Mouse (Mus musculus) lung, adult 2 months (tissue): ENCODE results near the gene Fez1. TPM values are rescaled to one million over a fixed set of nuclear protein-coding genes. Genes with fewer than 3 reads are reported as not detected.

Source experiments
- DNase-seq: peaks from one replicate; pipeline ENCODE4 v3.0.0; 2022
- H3K4me1 ChIP-seq: fragments of 200-500 bp; 2 replicates; pipeline ENCODE4 v1.6.1; 2011; ENCODE audit warnings: low read length; ENCODE audit not compliant: control insufficient read depth, insufficient read depth
- H3K4me3 ChIP-seq: fragments of 200-500 bp; replicated peaks from 2 replicates; pipeline ENCODE3; 2011; ENCODE audit warnings: low read depth, mild to moderate bottlenecking, control low read depth, low read length; ENCODE audit errors: extremely low read depth
- CTCF ChIP-seq: fragments of 200-500 bp; IDR thresholded peaks from 2 replicates; pipeline ENCODE4 v1.5.1; 2011; ENCODE audit warnings: mild to moderate bottlenecking, low read length, control low read depth; ENCODE audit not compliant: insufficient read depth
- POLR2A ChIP-seq: fragments of 200-500 bp; IDR thresholded peaks from 2 replicates; pipeline ENCODE4 v1.6.1; 2011; ENCODE audit warnings: low read depth, mild to moderate bottlenecking, control low read depth, low read length, borderline replicate concordance; ENCODE audit errors: extremely low read depth
- WGBS: fragments of 180-500 bp; shearing (Covaris S2); methylation state at CpG from one replicate; pipeline ENCODE4 v1.1.7; 2018; 5-methylcytosine and 5-hydroxymethylcytosine counted together
- polyA plus RNA-seq: library from polyadenylated mRNA; depleted of rRNA; stranded (reverse); fragments of >200 nt; gene quantifications from 2 replicates; pipeline ENCODE4 v1.2.3, GENCODE M21; 2012

The Fez1 gene
- polyA plus RNA-seq, 1 experiment, result 1.3 TPM

DNA sequence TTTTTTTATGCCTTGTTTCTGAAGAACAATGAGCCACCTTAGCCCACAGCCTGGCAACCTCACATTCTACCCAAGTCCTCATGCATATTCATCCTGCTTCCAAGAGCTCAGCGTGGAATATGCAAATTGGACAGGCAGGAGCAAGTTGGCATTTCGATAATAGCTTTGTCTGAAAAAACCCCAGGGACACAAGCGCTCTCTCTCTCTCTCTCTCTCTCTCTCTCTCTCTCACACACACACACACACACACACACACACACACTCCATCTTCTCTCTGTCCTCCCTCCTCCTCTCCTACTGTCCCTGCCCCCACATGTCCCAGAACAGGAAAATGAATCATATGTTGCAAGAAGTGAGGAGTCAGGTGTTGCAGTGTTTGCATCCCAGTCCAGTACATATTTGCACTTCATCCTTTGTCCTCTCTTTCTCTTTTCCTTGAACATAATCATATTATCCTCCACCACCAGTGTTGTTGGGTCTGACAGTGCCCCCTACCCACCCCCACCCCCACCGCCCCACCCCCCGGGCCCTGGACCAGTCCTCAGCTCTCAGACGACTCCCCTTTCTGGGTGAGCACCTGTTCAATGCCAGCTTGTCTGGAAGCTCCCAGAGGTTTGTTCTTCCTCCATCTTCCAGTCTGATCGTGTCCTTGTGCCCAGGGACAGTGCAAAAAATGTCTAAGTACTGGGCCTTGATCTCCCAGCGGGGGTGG, 60.5 kb downstream of the Fez1 start:
- DNase-seq, result no peak
- 49% methylated on average over 8 of the region's 8 CpGs for WGBS
- no peak for TF ChIP-seq CTCF
- no peak for TF ChIP-seq POLR2A
- Histone ChIP-seq H3K4me1 (no peaks in the 10 kb centered on the region), H3K4me3 (no peak overlapping the region)

- no peak for DNase-seq
- TF ChIP-seq POLR2A (no peak), CTCF (no peak)
- H3K4me3 ChIP-seq, result no peak overlapping the region
- WGBS, result 44% methylated on average over 3 of the region's 3 CpGs
- no peaks in the 10 kb centered on the region for H3K4me1 ChIP-seq
Observed at GRCm38 (mm10) chr9:36883569-36883968, 61.9 kb downstream of the Fez1 start.

- 48% methylated on average over 3 of the region's 3 CpGs for WGBS
- H3K4me1 ChIP-seq, result no peaks in the 10 kb centered on the region
- no peak for DNase-seq
- H3K4me3 ChIP-seq, result no peak overlapping the region
- TF ChIP-seq CTCF (no peak), POLR2A (no peak)
Observed at GRCm38 (mm10) chr9:36885237-36885636, 63.6 kb downstream of the Fez1 start.

DNA sequence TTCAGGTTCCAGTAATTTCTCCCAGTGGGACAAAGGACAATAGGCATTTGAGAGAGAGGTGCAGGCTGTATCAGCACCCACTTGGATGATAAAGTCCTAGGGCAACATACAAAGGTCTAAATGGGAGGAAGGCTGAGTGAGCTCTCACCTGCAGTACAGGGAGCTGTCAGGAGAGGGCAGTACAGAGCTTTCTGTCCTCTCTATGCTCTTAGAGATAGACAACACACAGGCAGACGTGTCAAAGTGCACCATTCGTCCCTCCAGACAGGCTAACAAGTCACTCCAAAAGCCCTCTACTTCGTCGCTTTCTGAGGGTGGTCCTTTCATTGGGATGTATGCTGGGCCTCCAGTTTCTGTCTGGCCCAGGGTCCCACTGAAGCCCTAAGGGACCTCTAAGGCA, 68.9 kb downstream of the Fez1 start:
- Histone ChIP-seq H3K4me1 (no peaks in the 10 kb centered on the region), H3K4me3 (no peak overlapping the region)
- DNase-seq, result peak; percentile 39
- WGBS, result 29% methylated on average over 4 of the region's 4 CpGs
- no peak for TF ChIP-seq POLR2A
- TF ChIP-seq CTCF, result peak; percentile 65

DNA sequence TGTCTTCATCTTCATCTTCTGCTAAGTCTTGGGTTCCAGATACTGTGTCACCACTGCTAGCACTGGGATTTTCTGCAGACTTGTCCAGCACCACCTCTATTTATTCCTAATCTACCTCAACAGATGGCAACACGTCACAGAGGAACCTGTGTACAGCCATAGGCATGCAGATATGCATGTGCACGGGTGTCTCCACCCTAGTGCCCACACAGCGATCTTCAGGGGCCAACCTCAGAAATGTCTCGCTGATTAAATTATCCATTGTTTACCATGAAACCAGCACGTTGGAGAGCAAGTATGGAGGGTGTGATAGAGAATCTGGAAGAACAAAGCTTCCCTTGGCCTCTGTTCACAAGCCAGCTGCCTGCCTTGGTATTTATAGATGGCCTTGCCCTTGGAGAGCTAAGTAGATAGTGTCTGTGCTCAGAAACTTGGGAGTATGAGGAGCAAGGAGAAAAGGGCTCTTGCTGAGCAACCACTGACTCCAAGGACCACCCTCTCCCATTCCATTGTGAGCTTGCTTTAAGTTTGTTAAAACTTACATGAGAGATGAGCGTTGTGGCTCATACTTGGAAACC, 71.8 kb downstream of the Fez1 start:
- no peaks in the 10 kb centered on the region for H3K4me1 ChIP-seq
- H3K4me3 ChIP-seq, result no peak overlapping the region
- DNase-seq, result no peak
- TF ChIP-seq POLR2A (no peak), CTCF (no peak)
- 70% methylated on average over 6 of the region's 6 CpGs for WGBS

DNA sequence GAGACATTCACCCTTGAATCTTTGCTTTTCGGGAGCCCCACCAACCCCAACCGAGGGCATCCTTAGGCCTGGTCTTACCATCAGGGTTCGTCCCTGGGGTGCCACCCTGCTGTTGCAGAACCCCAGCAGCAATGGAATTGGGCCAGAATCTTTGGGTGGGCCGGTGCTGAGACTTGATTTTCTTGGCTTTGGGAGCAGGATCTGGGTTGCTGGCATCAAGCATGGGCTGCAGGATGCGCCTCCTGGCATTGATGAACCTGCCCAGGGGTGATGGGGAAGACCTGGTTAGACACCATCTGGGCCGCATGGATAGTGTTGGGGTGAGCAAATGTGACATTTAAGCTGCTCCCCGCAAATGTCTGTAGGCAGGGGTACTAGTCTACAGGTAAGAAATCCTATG, 72.6 kb downstream of the Fez1 start:
- no peak for TF ChIP-seq POLR2A
- no peaks in the 10 kb centered on the region for H3K4me1 ChIP-seq
- no peak for DNase-seq
- 83% methylated on average over 7 of the region's 7 CpGs for WGBS
- no peak overlapping the region for H3K4me3 ChIP-seq

DNA sequence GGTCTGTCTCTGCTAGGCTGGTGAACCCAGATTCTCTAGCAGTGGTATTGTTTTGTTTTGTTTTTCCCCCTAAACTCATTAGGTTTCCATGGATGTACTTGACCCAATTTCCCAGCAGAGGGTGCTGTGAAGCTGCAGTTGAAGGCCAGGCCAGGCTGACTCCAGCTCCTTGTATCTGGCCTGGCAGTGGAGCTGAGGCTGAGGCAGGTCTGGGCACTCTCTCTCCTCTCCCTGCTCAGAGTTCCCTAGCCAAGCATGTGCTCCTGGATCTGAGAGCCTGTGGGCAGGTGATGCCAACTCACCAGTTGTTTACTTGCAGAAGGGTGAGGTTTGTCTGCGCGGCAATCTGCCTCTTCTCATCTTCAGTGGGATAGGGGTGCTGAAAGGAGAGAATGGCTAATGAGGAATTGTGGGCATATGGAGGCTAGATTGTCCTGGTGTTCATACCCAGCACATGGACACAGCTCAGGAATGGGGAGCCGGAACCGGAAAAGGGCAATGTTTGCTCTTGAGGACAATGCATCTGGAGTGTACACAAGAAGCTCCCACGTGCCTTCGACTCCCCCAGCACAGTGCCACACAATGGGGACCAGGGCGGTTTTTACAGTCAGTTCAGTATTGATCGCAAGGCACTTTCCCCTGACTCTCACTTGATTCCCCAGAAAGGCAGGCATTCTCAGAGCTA, 73.5 kb downstream of the Fez1 start:
- H3K4me3 ChIP-seq, result no peak overlapping the region
- WGBS, result 72% methylated on average over 8 of the region's 8 CpGs
- H3K4me1 ChIP-seq, result no peaks in the 10 kb centered on the region
- DNase-seq, result peak; percentile 9
- TF ChIP-seq POLR2A (no peak), CTCF (peak; percentile 59)

DNA sequence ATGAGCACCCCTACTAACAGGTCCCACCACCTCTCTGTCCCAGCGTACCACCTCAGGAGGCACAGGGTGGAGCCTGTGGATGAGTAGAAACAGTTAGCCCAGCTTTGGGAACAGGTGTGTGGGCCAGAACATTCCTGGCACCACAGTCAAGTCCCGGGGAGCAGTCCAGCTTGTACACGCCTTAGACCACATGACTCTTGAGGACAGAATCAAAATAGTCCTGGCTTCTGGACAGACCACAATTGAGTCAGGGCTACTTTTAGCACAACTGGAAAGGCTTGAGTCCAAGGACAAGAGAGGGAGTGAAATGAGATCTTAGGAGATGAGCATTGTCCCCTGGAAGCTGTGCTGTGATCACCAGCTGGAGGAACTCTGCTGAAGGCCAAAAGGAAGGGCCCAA, 76.9 kb downstream of the Fez1 start:
- Histone ChIP-seq H3K4me3 (no peak overlapping the region), H3K4me1 (no peaks in the 10 kb centered on the region)
- TF ChIP-seq CTCF (no peak), POLR2A (no peak)
- no peak for DNase-seq
- WGBS, result 77% methylated on average over 3 of the region's 3 CpGs

DNA sequence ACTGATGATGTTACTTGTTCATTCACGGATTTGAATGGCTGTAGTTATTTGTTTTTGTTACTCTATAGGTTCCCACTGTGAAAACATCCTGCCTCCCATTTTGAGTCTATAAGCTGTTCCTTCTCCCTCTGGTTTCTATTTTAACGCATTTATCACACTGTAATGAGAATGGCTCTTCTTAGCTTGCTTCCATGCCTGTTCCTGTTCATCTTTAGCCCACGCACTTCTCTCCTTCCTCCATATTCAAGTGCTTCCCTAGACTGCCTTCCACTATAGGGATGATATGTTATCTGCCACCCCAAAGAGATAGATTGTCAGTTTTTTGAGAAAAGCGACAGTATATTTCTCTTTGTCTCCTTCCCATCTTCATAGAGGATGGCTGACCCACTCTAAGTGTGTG, 78.8 kb downstream of the Fez1 start:
- H3K4me1 ChIP-seq, result no peaks in the 10 kb centered on the region
- no peak for DNase-seq
- WGBS, result 77% methylated on average over 4 of the region's 4 CpGs
- TF ChIP-seq POLR2A (no peak), CTCF (no peak)
- H3K4me3 ChIP-seq, result no peak overlapping the region

DNA sequence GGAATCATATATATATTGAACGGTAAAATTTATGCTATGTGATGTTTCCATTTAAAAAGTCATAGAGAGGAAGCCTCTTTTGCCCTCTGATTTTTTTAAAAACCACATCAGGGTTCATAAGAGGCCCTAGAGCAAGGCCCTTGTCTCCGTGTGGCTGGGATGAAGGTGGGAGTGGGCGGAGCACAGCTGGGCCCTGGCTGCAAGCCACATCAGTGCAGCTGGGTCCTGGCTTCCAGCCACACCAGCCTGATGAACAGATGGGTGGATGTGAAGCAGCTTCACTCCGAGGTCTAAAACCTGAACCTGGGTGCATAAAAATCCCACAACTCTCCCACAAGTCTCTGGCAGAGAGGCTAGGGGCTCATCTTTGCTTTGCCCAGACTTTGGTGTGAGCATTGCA, 83.8 kb downstream of the Fez1 start:
- 41% methylated on average over 4 of the region's 4 CpGs for WGBS
- DNase-seq, result no peak
- Histone ChIP-seq H3K4me1 (no peaks in the 10 kb centered on the region), H3K4me3 (no peak overlapping the region)
- TF ChIP-seq CTCF (no peak), POLR2A (no peak)
